Mouse (Mus musculus): ENCODE measurements at regions not wholly inside any gene's neighbourhood (a gene's known extent, or its start where the extent isn't known, plus 50 kb on each side); places are given as distances from the start of the nearest gene placed in this dataset.

- TF ChIP-seq MAFK (IDR thresholded peaks at IDR 0.05; ENCODE audit: insufficient replicate concordance, low read length) (no peak), CTCF (conservative IDR thresholded peaks at IDR 0.05 in 1 of 2, IDR thresholded peaks at IDR 0.05 in 1 of 2; ENCODE audit: low read depth in 2 of 2, low read length in 2 of 2) (no peak), CHD2 (IDR thresholded peaks at IDR 0.05; ENCODE audit: low read length) (no peak)
Measured at GRCm38 (mm10) chr15:67788587-67788986, 1287.9 kb upstream of the Lrrc6 start.

Data from CH12.LX (cell line).